Mouse (Mus musculus): Measurements from ENCODE around the gene Sars.
A peak's percentile ranks its signal among the peaks of the same experiment; 100 is the strongest.

Gene Sars

DNA sequence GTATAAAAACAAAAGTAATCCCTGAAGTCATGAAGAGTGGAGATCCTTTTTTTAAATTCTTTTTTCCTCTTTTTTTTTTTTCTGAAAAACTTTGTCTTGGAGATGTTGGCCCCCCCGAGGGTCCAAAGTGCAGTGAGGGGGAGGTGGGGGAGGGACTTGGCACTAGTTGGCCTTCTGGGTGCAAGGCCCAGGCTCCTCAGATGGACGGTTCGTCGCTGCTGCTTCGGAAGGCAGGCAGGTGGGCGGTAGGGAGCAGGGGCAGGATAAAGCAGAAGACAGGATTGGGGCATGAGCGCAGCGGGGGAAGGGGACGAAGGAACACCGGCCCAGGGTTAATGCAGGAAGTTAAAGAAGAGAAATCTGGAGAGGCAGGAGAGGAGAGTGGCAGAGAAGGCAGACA, 52.7 kb downstream of the Sars start:
- DNase-seq (ENCODE audit: low spot score in 2 of 2) = no peak

DNA sequence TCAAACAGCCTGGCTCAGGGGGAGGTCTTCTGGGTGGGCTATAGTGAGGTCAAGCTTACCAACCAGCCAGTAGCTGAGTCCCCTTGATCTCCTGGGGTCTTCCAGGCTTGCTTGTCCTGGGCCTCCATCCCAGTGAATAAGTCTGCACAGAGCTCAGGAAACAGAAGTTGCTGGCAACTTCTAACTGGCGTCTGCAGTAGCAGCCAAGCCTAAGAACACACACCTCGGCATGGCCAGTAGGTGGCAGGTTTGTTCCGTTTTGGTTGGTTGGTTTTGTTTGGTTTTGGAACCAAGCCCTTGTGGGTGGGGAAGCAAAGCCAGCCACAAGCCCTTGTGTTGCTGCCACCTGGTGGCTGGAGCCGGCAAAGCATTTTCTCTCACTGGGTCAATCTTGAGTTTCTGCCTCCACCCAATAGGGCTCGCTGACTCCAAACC, 55.9 kb downstream of the Sars start:
- DNase-seq (ENCODE audit: low spot score in 2 of 2) = peak; percentile 93 to 97

DNA sequence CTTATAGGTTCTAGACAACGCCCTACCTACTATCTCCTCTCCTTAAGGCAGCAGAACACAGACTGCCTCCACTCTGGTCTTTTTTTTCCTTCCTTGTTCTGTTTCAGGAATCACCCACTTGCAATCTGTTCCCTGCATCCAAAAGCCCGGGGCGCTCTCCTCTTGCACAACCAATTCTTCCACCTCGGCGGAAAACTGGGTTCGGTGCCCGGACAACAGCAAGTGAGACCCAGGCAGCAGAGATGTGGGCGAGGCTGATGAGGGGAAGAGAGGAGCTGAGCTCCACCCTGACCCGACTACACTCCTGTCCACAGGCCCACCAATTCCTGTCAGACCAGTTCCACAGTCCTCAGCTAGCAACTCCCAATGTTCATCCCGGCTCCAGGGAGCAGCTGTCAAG, 58.8 kb downstream of the Sars start:
- DNase-seq (ENCODE audit: low spot score in 2 of 2) = no peak

DNA sequence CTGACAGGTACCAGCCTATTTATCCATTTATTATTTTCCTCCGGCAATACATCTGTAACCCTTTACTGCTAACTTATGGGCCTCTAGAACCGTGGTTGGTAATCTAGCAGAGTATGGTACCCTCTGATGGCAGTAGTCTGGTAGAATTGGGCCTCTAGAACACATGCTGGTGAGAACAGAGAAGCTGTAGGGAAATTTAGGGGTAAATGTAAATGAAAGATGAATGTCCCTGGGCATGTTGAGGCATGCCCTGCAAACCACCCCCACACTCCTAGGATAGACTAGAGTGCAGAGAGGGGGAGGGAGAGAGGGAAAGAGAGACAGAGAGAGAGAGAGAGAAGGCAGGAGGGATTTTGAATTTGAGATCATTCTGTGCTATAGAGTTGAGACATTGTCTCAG, 60.6 kb downstream of the Sars start:
- DNase-seq (ENCODE audit: low spot score in 2 of 2) = no peak

DNA sequence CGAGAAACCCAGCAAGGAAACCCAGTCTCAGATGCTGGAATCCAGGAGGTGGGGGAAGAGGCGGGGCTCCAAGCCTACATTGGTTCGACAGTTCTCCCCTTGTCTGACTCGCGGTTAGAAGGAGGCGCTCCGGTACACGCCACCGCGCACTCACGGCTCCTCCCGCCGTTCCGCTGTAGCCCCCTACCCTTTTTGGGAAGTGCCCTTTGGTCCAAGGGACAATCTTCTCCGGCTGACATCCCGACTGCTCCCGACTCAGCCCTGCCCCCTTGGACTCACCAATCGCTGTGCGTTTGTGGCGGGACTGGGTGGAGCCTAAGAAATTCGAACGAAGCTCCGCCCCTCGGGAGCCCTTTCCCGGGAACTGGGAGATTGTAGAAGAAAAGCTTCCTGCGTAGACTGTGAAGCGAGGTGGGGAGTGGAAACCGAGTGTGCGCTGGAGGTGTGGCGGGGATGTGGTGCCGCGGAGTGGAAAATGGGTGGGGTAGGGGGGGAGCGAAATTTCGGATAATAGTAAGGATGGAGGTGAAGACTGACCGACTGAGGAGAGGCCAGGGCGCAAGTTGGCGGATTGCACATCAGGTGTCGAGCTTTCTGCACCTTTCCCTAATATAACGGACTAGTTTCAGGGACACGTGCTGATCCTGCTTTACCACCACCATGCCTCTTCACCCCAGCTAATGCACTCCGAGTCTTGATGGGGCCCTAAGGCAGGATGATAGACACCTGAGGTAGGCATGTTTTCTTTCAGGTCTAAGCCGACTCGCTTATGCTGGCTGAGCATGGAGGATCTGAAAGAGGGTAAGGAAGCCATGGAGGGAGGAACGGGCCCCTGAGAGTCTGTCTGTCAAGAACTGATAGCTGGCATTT, 61.3 kb downstream of the Sars start, which contains the start of gene Psrc1:
Gene Psrc1 (plus strand): TSS at position 355 of the 870 bp plus-strand sequence.
- peak; percentile 76 to 83 for DNase-seq (ENCODE audit: low spot score in 2 of 2)

DNA sequence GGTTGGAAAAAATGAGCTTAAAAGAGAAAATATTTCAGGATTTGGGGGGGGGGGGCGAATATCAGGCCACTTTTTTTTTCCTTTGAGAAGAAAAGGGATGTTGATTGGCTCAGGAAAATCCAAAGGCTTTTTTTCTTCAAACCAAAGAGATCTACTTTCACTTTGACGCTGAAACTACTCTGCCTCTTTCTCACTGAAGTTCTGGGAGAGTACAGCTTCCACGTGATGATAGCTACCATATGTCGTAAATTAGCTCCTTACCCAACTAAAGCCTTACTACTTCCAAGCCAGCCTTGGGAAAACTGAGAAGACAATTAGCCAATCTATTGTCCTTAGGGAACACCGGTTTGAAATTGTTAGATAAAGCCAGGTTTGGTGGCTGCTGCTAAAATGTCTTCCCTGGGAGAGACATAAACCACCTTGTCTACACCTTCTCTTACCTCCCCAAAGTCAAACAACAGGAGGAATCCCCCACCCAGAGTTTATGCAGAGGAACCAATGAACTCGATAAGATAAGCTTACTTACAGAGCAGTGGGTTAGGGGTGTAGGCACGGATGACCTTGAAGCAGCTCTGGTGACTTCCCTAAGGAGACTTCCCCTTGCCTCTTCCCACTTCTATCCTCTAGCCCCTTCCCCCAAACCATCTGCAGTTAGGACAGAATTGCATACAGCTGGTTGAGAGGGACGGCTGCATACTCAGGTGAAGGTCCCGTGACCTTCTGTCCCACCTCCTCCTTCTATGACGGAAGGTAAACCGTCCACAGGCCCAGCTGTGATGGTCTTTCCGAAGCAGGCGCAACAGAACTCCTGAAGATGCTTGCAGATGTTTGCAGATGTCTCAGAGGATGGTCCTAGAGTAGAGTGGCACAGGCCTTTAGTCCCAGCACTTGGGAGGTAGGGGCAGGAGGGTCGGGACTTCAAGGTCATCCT, 62.8 kb downstream of the Sars start:
- DNase-seq (ENCODE audit: low spot score in 2 of 2) = no peak

DNA sequence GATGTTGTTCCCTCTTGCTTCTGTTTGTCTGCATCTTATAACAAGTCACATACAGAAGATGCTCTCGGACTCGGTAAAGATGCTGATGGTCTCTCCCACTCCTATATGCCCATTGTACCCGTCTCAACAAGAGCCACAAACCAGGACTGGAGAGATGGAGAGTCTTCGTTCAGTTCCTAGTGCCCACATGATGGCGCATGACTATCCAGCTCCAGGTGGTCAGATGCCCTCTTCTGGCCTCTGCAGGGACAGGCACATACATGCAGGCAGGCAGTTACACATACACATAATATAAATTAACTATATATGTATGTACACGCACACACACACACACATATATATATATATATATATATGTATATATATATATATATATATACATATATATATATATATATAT, 64.3 kb downstream of the Sars start:
- no peak for DNase-seq (ENCODE audit: low spot score in 2 of 2)

DNA sequence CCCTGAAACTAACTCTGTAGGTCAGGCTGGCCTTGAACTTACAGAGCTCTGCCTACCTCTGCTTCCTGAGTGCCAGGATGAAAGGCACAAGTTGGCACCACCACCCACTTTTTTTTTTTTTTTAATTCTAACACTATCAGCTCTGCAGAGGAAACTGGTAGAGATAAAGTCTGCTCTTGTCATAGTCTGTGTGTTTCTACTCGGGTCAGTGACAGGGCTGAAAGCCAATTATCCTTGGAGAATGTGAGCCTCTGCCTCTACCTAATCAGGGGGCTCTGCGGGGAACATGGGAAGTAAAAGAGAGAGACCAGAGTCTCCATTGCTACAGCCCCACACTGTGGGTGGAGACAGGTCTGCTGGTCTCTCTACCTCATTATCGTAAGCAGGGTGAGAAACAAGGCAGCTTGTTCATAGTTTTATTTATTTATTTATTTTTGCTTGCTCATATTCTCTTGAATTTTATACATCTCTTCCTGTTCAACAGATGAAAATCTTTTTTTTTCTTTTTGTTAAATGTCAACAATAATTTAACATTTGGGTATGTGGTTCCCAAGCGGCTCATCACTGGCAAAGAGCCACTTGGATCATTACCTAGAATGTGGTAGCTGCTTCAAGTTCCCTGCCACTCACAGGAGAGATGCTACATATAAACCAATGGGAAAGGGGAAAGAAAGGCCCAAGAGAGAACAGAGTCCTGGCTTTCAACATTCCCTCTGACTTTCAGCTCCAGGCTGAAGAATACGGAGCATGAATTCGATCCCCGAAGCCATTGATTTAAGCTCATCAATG, 65.9 kb downstream of the Sars start:
- DNase-seq (ENCODE audit: low spot score in 2 of 2) = no peak

All from urinary bladder, adult 18-20 months (tissue).